Mouse (Mus musculus) cerebellum, adult 9-11 months (tissue): ENCODE measurements around the gene Snd1.

Source experiments
- DNase-seq: peaks from one replicate; pipeline ENCODE4 v3.0.0; 2022

The Snd1 gene

DNA sequence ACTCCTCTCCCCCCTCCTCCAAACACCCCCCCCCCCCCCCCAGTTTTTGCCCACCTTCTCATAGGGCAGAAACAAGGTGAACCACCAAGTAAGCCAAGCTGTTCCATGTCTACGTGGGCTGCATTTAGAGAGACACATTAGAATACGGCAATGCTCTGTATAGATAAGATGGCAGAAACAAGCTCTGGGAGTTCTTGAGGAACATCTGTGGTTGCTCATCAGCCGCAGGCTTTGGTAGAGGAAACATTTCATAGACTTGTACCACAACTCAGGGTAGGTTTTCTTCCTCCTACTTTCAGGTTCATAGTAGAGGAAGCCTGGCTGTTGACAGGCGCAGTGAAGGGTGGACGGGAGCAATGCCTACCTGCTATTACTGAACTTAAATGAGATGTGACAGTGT lies 124.2 kb downstream of the Snd1 start:
- DNase-seq = no peak

- no peak for DNase-seq
These were observed 125.5 kb downstream of the Snd1 start for GRCm38 (mm10) chr6:28600404-28600803.

DNA sequence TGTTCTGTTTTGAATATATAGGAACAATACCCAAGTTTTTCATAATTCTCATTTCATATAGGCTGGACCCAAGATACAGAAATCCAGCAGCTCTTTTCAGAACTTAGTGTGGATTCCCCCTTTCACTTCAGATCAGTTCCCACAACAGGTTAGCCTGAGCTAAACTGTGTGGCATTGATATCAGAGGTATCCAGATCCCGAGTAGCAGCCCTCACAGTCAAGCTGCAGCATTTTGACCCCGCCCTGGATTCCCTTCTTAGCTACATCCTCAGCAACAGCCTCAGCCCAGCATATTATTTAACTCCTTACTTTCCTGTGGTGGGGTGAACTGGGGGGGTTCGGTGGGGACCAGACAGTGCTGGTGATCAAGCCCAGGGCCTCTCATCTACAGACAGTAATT lies 128.5 kb downstream of the Snd1 start:
- no peak for DNase-seq

DNA sequence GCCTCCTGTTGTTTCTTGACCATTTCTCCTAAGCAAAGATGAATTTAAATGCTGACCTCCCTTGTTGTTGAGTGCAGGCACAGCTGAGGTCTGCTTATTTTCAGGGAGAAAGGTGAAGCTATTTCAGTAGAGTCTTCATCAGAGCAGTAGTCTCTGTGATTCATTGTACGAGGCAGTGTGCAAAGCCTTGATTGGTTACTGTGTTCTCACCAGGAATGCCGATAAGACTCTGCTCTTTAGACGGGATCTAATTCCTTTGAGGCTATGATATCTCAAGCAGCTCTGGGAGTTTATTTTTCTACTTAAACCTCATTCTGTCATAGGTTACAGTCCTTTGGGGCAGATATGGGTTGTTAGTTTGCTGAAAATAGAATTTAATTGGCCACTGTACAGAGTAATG lies 128.9 kb downstream of the Snd1 start:
- DNase-seq = no peak

GRCm38 (mm10) chr6:28609291-28609690 lies 134.4 kb downstream of the Snd1 start:
- no peak for DNase-seq

DNA sequence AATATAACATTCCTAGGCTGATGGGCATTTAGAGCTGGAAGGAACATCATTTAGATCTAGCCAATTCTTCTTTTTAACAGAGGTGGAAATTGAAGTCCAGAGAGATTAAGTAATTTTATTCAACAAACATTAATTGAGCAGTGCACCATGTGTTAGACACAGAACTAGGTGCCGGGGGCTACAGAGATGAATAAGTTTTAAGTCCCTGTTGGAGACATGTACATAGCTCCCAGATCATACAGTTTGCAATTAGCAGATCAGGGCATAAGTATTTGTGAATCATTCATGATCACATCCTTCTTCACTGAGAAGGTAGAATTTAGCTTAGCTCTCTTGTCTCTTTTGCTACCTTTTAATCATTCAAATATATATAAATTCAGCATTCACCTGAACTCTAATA lies 135.2 kb downstream of the Snd1 start:
- DNase-seq = no peak

GRCm38 (mm10) chr6:28613441-28613840 lies 138.5 kb downstream of the Snd1 start:
- DNase-seq = no peak

DNA sequence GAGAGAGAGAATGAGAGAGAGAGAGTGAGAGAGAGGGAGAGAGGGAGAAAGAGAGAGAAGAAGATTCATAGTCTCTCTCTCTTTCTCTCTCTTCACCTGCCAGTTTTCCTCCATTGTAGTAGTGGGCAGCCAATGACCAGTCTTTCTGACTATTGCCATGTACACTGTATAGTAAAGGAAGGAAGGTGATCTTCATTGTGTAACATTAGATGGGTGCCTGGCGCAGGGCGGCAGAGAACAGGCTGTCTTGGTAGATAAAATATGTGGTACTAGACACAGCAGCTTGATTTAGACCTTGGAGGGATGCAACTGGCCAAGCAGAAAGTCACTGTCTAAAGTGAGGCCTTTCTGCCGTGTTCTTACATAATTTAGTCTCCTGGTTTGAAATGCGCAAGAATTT lies 139.9 kb downstream of the Snd1 start:
- no peak for DNase-seq

GRCm38 (mm10) chr6:28615408-28615807 lies 140.5 kb downstream of the Snd1 start:
- peak; percentile 28 for DNase-seq

- DNase-seq = no peak
These were observed 141.0 kb downstream of the Snd1 start for GRCm38 (mm10) chr6:28615966-28616365.

DNA sequence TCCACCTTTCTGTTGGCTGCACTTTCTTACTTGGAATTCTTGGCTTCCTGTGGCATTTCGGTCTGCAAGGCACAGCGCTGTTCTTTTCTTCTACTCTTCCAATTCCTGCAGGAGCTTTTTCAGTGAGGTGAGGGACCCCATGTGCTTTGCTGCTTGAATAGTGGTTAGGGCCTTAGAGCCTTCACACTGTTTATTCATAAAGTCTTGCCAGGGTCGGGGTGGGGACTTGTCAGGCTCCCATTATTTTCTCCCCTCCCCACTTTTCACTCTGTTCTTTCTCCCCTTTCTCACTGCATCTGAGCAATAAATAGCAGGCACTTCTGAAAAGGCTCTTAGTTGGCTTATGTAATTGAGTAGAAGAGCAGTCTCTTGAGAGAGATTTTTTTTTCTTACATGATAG lies 143.4 kb downstream of the Snd1 start:
- DNase-seq = no peak

GRCm38 (mm10) chr6:28618751-28619153 lies 143.8 kb downstream of the Snd1 start:
- peak; percentile 57 for DNase-seq

DNA sequence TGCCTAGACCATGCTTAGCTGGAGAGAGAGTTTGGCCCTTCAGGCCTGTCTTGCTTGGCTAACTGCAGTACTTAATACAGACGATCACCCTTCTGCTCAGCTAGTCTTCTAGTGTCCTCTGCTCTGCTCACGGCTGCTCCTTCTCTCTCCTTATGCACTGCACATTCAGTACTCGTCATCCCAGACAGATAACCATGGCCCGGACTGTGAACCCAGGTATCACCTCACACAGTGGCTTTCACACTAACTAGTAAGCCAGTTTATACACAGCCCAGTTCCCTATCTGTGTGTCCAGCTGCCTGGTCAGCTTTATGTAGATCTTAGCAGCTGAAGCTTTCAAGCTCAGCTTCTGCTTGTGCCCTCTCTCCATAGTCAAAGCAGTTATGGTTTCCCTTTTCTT lies 146.5 kb downstream of the Snd1 start:
- no peak for DNase-seq

DNA sequence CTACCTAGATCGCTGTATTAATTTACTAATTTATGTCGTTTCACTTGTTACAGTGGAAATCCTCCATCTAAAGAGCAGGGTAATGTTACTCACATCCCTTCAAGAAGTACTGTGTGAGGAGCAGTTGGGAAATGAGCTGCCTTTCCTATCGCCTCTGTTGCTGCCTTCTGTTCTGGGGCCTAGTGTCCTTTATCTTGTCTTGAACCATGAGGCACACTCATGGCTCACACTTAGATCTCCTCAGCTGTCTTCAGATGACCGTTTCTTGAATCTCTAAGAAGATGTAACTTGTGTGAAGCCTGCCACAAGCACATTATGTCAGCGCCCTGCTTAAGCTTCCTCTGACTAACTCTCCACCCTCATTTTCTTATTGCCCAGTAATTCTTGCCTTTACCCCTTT lies 147.0 kb downstream of the Snd1 start:
- DNase-seq = no peak

- DNase-seq = no peak
These were observed 147.6 kb downstream of the Snd1 start for GRCm38 (mm10) chr6:28622522-28622921.

DNA sequence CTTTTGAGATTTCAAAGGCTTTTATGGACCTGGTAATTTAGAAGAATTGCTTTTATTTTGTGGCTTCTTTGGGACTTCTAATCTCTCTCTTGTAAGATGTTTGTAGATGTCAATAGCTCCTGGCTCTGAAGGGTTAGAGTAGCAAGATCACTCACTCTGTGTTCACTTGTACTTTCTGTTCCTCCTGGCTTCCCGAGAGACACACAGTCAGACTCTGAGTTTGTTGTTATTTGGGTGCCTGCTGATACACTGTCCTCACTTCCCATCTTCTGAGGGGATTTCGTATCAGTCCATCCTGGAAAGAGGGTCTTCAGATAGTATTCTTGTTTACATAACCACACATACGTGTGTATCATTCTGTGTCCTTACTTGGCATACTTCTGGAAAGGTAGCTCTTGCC lies 148.0 kb downstream of the Snd1 start:
- no peak for DNase-seq

- DNase-seq = no peak
These were observed 153.5 kb downstream of the Snd1 start for GRCm38 (mm10) chr6:28628408-28628807.

- no peak for DNase-seq
These were observed 154.9 kb downstream of the Snd1 start for GRCm38 (mm10) chr6:28629866-28630265.

DNA sequence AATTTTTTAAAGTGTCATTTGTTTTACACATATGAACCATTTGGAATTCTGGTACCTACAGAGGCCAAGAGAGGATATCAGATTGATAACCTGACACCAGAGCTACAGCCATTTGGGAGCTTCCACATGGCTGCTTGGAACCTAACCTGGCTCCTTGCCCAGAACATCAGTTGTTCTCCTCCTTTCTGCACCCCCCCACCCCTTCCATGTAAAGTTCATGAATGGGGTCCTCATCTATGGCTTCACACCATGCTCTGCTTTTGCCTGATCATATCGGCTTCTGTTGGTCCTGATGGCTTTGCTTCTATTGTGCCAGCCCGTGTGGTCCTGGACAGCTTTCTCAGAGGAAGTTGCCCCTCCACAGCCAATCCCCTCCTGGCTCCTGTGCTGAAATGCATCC lies 156.0 kb downstream of the Snd1 start:
- no peak for DNase-seq

DNA sequence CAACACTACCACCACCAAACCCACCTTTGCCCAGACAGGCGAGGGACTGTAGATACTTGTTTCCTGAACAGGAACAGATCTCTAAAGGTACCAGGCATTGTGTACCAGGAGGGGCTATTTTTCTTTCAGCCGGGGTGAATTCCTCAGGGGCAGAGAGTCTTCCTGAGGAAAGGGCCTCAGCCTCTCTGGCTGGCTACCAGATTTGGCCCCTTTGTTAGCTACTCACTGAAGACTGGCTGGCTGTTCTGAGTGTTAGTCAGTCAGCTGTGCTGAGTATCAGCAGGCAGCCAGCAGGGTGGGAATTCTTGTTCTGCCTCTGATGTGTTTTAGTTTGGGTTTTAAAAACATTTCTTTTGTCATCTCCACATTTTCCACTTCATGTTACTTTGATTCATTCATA lies 158.2 kb downstream of the Snd1 start:
- DNase-seq = peak; percentile 42

DNA sequence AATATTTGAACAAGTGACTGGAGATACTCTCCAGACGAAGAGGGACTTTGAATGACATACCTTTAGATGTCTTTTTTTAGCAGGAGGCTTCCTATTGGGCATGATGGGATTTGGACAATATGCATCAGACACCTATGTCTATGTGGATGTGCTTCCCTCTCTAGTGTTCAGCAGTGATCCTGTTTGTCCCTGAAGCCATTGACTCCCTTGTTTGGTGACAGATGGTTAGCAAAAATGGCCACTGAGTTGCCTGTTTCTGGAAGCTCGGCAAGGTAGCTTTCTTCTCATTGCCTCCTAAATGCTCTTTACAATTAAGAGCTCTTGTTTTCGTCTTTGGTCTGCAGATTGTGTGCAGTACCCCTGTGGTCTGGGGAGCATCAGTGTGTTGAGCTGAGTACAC lies 158.7 kb downstream of the Snd1 start:
- peak; percentile 64 for DNase-seq

- no peak for DNase-seq
These were observed 160.2 kb downstream of the Snd1 start for GRCm38 (mm10) chr6:28635092-28635491.

- DNase-seq = no peak
These were observed 160.8 kb downstream of the Snd1 start for GRCm38 (mm10) chr6:28635531-28636348.

- DNase-seq = no peak
These were observed 165.1 kb downstream of the Snd1 start for GRCm38 (mm10) chr6:28640088-28640487.

DNA sequence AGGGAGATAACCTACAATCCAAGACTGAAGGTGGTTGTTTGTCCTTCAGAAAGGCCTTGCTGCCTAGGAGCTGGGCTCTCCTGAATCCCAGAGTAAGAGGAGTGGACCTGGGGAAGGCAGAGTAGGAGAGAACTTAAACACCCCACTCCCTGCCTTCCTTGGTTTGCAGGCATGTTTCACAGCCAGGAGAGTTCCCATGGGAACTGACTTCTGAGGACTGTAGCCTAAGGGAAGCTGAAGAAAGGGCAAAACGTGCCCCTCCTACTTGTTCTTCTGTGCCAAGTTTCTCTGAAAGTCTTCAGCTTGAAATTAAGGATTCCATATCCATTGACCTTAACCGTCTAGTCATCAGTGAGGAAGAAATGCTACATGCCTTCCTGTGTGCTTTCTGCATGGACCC lies 168.0 kb downstream of the Snd1 start:
- no peak for DNase-seq
